Mouse (Mus musculus) lung, postnatal 10 days (tissue): ENCODE data around the gene Zfp513.
A peak's percentile ranks its signal among the peaks of the same experiment; 100 is the strongest.
"Not testable (repeated sequence)": the region's sequence is repeated elsewhere in the genome, so short reads cannot be mapped to it uniquely, and the experiment has no call there.

Experiments
- DNase-seq: peaks from one replicate; pipeline ENCODE4 v3.0.0; 2021

Gene Zfp513

GRCm38 (mm10) chr5:31201742-31202590 is at the start of gene Zfp513:
Gene Zfp513, minus strand, starts transcription at chr5:31202303.
- DNase-seq = peak; percentile 98

GRCm38 (mm10) chr5:31251541-31252101 is 49.5 kb upstream of the Zfp513 start, which contains the start of gene Krtcap3:
Gene Krtcap3, plus strand, starts transcription at chr5:31251691.
- DNase-seq = peak; percentile 73

GRCm38 (mm10) chr5:31250716-31251115 is 48.6 kb upstream of the Zfp513 start:
- DNase-seq = no peak

DNA sequence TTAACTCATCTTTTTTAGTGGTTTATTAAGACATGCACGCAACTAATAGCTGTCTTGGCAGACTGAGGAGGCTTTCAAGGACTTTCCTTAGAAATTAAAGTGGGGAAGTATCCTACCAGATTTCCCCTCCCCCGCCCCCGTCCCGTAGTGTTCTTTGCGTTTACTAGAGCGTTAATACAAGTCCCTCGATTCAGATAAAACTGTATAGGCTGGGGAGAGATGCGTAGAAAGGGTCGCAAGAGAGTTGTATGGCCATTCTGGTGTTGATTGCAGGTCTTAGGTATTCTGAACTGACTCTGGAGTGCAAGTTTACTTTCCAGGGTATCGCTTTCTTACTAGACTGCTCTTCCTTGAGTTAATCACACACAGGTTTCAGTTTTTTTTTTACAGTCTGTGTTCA is 40.1 kb upstream of the Zfp513 start:
- DNase-seq = no peak

GRCm38 (mm10) chr5:31241522-31242034 is 39.5 kb upstream of the Zfp513 start:
- no peak for DNase-seq

DNA sequence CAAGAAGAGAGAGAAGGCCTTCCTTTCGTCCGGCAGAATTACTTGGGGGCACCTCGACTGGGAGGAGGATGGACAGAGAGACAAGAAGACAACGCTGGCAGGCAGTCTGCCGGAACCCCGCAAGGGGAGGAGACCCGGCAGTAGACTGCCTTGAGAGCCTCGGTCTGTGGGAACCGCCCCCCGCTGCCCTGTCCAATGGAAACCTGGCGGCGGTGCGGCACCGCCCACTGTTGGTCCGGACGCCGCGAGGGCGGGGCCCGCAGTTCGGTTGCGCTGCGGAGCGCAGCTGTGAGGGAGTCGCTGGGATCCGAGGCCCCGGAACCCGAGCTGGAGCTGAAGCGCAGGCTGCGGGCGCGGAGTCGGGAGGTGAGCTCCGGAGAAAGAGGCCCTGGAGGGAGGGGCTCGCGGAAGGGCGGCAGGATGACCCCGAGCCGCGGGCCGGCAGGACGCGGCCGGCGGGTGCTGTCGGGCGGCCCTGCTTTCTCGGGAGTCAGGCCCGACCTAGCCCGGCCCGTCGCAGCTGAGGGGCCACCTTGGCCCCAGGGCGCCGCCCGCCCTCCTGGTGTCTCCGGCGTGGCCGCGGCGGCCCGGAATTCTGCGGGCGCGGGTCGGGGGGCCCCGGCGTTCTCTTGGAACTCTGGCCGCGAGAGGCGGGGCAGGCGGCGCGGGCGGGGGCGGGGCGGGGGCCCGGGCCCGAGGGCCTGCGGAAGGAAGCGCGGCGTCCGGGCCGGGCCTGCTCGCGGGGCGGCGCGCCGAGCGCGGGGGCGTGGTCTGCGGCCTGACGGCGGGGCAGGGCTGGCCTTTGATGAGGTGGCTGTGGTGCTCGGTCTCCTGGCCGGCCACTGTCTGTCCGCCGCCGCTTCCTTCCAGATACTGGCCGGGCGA is 38.8 kb upstream of the Zfp513 start, which contains the start of the genes Nrbp1 and Gm9970:
Gene Nrbp1 (plus strand): TSS at position 228 of the 885 bp plus-strand sequence.
Gene Gm9970 (minus strand): TSS at position 596 of the 885 bp plus-strand sequence.
- peak; percentile 98 for DNase-seq

DNA sequence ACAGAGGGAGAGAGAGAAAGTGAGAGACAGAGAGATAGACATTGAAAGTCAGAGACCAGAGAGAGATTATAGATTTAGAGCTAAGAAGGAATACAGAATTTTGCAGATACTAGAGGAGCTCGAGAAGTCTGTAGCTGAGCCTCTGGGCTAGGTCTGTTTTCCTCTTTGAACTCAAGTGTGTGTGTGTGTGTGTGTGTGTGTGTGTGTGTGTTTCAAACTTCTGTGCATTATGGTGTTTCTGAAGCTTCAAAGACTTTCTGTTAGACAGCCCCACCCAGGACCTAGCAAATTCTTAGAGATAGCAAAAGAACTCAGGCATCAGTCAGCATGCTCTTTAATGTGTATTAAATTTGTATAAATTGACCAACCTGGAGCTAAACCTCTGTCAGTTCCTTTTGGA is 24.5 kb upstream of the Zfp513 start:
- no peak for DNase-seq

DNA sequence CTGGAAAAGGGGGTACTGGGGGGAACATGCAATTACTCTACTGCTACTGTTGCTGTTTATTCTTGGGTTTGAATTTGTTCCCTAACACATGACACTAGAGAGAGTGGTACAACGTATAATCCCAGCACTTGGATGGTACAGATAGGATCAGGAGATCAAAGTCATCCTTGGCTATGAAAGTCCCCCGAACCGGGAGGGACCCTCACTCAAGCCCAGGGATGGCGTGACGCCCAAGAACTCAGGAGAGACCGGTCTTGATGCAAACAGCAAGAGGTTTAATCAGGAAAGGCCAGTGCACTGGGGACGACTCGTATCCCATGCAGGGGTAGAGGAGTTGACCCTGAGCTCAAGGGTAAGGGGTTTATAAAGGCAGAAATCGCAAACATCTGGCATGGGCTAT is 20.6 kb upstream of the Zfp513 start:
- DNase-seq = no peak

- peak; percentile 61 for DNase-seq
Observed at GRCm38 (mm10) chr5:31221304-31221945, 19.3 kb upstream of the Zfp513 start.

DNA sequence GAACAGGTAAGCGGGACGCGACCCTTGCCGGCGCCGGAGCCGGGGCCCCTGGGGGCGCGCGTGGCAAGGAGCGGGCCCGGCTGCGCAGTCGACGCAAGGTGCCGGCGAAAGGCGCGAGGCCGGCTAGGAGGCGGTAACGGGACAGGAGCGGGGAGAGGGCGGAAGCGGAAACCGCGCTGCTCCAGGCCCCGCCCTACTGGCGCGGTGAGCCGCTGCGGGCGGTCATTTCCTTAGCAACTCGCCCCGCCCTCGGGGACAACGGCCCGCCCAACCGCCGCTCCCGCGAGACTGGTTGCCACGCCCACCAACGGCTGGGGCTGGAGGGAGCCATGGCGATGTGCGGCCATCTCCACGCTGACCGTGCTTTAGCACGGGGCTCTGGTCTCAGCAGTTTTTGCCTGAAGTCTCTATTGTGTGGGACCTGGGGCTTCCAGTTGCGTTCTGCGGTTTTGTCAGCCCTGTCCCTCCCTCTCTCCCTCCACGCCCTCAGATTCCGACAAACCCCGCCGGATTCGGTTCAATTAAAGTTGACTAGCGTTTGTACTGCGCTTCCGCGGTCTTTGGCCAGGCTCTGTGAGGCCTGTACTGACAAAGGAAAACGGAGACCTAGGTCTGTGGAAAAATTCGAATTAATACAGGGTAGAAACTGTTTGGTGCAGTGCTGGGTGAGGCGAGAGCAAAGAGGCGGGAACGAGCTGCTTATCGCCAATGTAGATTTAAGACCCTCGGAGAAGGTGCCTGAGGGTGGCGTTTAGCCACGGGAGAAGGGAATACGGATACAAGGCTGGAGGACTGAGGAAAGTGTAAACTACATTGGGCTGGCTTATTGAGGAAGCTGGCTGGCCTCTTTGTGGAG is 18.6 kb upstream of the Zfp513 start, which contains the start of gene Ppm1g:
Gene Ppm1g (minus strand): TSS at position 240 of the 856 bp plus-strand sequence.
- peak; percentile 98 for DNase-seq

- peak; percentile 58 for DNase-seq
Observed at GRCm38 (mm10) chr5:31219911-31220447, 17.9 kb upstream of the Zfp513 start.

GRCm38 (mm10) chr5:31219474-31219873 is 17.4 kb upstream of the Zfp513 start:
- no peak for DNase-seq

DNA sequence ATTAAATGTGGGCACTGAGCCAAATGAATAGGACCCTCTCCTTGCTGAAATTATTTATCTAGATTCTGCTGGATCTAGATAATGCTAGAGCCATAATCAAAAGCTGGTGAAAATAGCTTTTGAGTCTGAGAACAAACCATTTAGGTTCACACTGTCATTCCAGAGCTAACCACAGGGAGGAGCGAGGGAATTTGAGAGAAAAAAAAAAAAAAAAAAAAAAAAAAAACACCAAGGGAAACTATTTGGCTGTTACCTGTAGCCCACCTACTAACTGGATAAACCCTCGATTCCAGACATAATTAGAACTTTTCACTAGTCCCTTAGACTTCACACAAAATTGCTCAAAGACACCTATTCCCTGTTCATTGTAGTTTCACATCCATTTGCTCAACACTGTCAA is 17.0 kb upstream of the Zfp513 start:
- peak; percentile 52 for DNase-seq

DNA sequence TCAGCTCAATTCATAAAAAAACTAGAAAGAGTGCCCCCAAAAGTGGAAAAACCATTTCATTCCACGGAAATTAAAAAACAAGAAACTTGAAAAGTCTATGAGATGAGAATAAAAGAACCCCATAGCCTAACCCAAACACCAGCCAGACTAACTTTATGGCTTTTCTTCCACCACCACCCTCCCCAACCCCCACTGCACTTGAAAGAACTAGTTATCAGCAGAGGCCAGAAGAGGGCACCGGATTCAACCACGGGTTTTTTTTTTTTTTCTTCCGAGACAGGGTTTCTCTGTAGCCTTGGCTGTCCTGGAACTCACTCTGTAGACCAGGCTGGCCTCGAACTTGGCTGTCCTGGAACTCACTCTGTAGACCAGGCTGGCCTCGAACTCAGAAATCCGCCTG is 16.2 kb upstream of the Zfp513 start:
- no peak for DNase-seq

- not testable (repeated sequence) for DNase-seq
Observed at GRCm38 (mm10) chr5:31216554-31216953, 14.5 kb upstream of the Zfp513 start.

DNA sequence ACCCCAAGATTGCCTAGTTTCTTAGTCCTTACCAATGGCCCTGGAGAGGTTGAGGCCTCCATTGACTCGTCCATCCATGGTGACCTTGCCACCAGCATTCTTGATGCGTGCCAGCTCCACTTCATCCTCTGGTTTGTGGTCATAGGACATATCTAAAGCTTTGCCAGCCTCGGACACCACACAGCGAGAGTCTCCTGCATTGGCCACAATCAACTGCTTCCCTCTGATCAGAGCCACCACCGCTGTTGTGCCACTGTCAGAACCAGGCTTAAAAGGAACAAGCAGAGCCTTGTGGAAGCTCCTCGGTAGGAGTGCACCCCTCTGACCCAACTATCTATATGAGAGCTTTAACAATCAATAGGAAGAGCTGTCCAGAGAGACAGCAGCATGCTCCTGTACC is 2.3 kb upstream of the Zfp513 start:
- DNase-seq = no peak

DNA sequence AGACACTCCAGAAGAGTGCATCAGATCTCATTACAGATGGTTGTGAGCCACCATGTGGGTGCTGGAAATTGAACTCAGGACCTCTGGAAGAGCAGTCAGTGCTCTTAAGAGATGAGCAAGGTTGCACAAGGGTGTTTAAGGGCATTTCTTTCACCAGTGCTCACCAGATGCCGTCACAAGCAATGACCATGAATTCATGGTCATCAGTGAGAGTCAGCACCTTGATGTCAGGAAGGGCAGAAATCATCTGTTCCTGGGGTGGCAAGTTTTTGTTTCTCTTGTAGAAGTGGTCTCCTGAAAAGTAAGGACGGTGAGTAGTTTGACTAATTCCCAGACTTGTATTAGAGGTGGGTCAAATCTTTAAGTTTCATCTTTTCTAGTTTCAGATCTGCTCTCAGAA is 1.8 kb upstream of the Zfp513 start:
- DNase-seq = no peak

DNA sequence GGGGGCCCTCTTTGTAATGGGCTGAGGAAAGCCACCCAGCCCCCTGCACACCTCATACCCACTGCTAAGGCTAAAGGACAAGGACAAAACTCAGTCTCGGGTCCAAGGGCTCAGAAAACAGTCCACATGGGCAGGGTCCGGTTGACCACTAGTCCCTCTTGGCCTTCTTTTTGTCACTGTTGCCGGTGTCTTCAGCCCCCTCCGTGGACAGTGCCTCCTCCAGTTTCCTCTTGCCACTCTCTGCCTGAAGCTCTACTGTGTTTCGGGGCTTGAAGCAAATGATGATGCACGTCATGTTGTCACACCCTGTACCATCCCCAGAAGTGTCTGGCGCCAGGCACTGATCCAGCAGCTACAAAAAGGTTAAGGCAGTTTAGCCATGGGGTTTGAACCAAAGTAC is 830 bp upstream of the Zfp513 start:
- no peak for DNase-seq

DNA sequence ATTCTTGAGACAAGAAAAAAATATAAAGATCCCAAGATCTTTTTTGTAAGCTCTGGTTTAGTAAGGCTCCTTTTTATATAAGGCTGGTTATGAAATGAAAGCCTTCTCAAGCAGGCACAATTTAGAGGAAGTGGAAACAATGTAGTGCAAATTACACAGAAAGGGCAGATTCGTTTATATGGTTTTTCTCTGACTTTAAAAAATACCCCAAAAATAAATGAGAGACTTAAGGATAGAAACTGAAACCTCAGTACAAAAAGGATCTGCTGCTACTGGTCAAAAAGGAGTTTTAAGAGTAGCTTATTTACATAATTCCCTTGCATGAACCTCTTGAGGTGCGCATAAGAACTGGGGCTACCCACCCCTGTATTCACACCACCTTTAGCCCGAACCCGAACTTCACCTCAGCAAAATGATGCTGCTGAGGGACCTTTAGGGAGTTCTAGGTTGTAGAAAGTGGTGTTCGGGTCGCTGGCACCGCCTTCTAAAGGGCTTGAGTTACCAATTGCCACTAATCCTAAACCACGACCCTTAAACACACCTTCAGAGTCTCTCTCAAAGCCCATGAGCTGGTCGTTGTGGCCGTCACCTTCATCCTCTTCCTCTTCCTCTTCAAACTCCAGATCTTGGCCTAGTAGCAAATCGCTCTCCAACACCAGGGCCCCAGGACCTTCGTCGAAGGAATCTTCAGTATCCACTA is 911 bp downstream of the Zfp513 start:
- DNase-seq = no peak

- DNase-seq = peak; percentile 24
Observed at GRCm38 (mm10) chr5:31200327-31200768, 1.8 kb downstream of the Zfp513 start.
